Mouse (Mus musculus): ENCODE measurements around the gene Cfc1. TPM values are rescaled to one million over a fixed set of nuclear protein-coding genes. Genes with fewer than 3 reads are reported as not detected.
"Not testable (repeated sequence)": the region's sequence is repeated elsewhere in the genome, so short reads cannot be mapped to it uniquely, and the experiment has no call there.

The Cfc1 gene
- polyA plus RNA-seq (2015; fragmentation: Nextera tagmentation; extraction: Ambion mirVana): not detected in 2 replicates

GRCm38 (mm10) chr1:34535043-34535698, at the start of gene Cfc1:
Cfc1 (plus strand) TSS chr1:34535648.
- H3K9ac ChIP-seq (ENCODE audit: low read depth, low read length); H3K4me3 ChIP-seq (ENCODE audit: low read length); ATAC-seq; H3K36me3 ChIP-seq (ENCODE audit: control insufficient read depth, insufficient read depth, low read length); H3K9me3 ChIP-seq (ENCODE audit: control insufficient read depth, low read length); H3K4me1 ChIP-seq (ENCODE audit: control insufficient read depth, insufficient read depth, low read length); H3K27ac ChIP-seq (ENCODE audit: low read length): not testable (repeated sequence)
- H3K4me2 ChIP-seq (ENCODE audit: low read depth, low read length): peak within 1 kb of the TSS; percentile 44
- peaks cover 16% of the 10 kb centered on the region for H3K27me3 ChIP-seq (replicated peaks; ENCODE audit: control insufficient read depth, insufficient read depth, low read length)
- 30% methylated on average over 7 of the region's 7 CpGs for WGBS

- Histone ChIP-seq H3K4me2 (ENCODE audit: low read depth, low read length) (no peak overlapping the region), H3K4me1 (ENCODE audit: control insufficient read depth, insufficient read depth, low read length) (no peaks in the 10 kb centered on the region), H3K27me3 (replicated peaks; ENCODE audit: control insufficient read depth, insufficient read depth, low read length) (no peaks in the 10 kb centered on the region), H3K4me3 (ENCODE audit: low read length) (no peak overlapping the region), H3K27ac (ENCODE audit: low read length) (no peak overlapping the region), H3K36me3 (ENCODE audit: control insufficient read depth, insufficient read depth, low read length) (no peaks in the 10 kb centered on the region), H3K9me3 (ENCODE audit: control insufficient read depth, low read length) (no peaks in the 10 kb centered on the region), H3K9ac (ENCODE audit: low read depth, low read length) (no peak overlapping the region)
- no peak for ATAC-seq
- 95% methylated on average over 3 of the region's 3 CpGs for WGBS
Measured at GRCm38 (mm10) chr1:34487383-34487782, 48.1 kb upstream of the Cfc1 start.

GRCm38 (mm10) chr1:34489852-34490541, 45.5 kb upstream of the Cfc1 start:
- H3K36me3 ChIP-seq (ENCODE audit: control insufficient read depth, insufficient read depth, low read length): no peaks in the 10 kb centered on the region
- WGBS: 87% methylated on average over 6 of the region's 6 CpGs
- no peak for ATAC-seq

GRCm38 (mm10) chr1:34491480-34491879, 44.0 kb upstream of the Cfc1 start:
- H3K36me3 ChIP-seq (ENCODE audit: control insufficient read depth, insufficient read depth, low read length): no peaks in the 10 kb centered on the region
- no peaks in the 10 kb centered on the region for H3K27me3 ChIP-seq (replicated peaks; ENCODE audit: control insufficient read depth, insufficient read depth, low read length)
- H3K4me3 ChIP-seq (ENCODE audit: low read length): no peak overlapping the region
- no peak overlapping the region for H3K27ac ChIP-seq (ENCODE audit: low read length)
- no peak for ATAC-seq
- no peak overlapping the region for H3K4me2 ChIP-seq (ENCODE audit: low read depth, low read length)
- H3K9me3 ChIP-seq (ENCODE audit: control insufficient read depth, low read length): no peaks in the 10 kb centered on the region
- no peaks in the 10 kb centered on the region for H3K4me1 ChIP-seq (ENCODE audit: control insufficient read depth, insufficient read depth, low read length)
- H3K9ac ChIP-seq (ENCODE audit: low read depth, low read length): no peak overlapping the region
- 87% methylated on average over 4 of the region's 4 CpGs for WGBS

More at GRCm38 (mm10) chr1:34489852-34490541, 45.5 kb upstream of the Cfc1 start:
- no peaks in the 10 kb centered on the region for H3K9me3 ChIP-seq (ENCODE audit: control insufficient read depth, low read length)
- H3K4me1 ChIP-seq (ENCODE audit: control insufficient read depth, insufficient read depth, low read length): no peaks in the 10 kb centered on the region
- no peak overlapping the region for H3K4me3 ChIP-seq (ENCODE audit: low read length)
- H3K4me2 ChIP-seq (ENCODE audit: low read depth, low read length): no peak overlapping the region
- H3K27ac ChIP-seq (ENCODE audit: low read length): no peak overlapping the region
- H3K27me3 ChIP-seq (replicated peaks; ENCODE audit: control insufficient read depth, insufficient read depth, low read length): no peaks in the 10 kb centered on the region
- H3K9ac ChIP-seq (ENCODE audit: low read depth, low read length): no peak overlapping the region

- no peak for ATAC-seq
- Histone ChIP-seq H3K9me3 (ENCODE audit: control insufficient read depth, low read length) (no peaks in the 10 kb centered on the region), H3K27ac (ENCODE audit: low read length) (no peak overlapping the region), H3K4me2 (ENCODE audit: low read depth, low read length) (no peak overlapping the region), H3K4me1 (ENCODE audit: control insufficient read depth, insufficient read depth, low read length) (no peaks in the 10 kb centered on the region), H3K36me3 (ENCODE audit: control insufficient read depth, insufficient read depth, low read length) (no peaks in the 10 kb centered on the region), H3K27me3 (replicated peaks; ENCODE audit: control insufficient read depth, insufficient read depth, low read length) (no peaks in the 10 kb centered on the region), H3K4me3 (ENCODE audit: low read length) (no peak overlapping the region), H3K9ac (ENCODE audit: low read depth, low read length) (no peak overlapping the region)
- WGBS: 61% methylated on average over 3 of the region's 3 CpGs
Measured at GRCm38 (mm10) chr1:34502991-34503390, 32.5 kb upstream of the Cfc1 start.

GRCm38 (mm10) chr1:34505307-34505706, 30.1 kb upstream of the Cfc1 start:
- no peak overlapping the region for H3K4me2 ChIP-seq (ENCODE audit: low read depth, low read length)
- no peaks in the 10 kb centered on the region for H3K4me1 ChIP-seq (ENCODE audit: control insufficient read depth, insufficient read depth, low read length)
- no peak overlapping the region for H3K27ac ChIP-seq (ENCODE audit: low read length)
- no peak for ATAC-seq
- H3K9ac ChIP-seq (ENCODE audit: low read depth, low read length): no peak overlapping the region
- no peaks in the 10 kb centered on the region for H3K36me3 ChIP-seq (ENCODE audit: control insufficient read depth, insufficient read depth, low read length)
- no peak overlapping the region for H3K4me3 ChIP-seq (ENCODE audit: low read length)
- WGBS: 62% methylated on average over 7 of the region's 7 CpGs
- no peaks in the 10 kb centered on the region for H3K27me3 ChIP-seq (replicated peaks; ENCODE audit: control insufficient read depth, insufficient read depth, low read length)
- H3K9me3 ChIP-seq (ENCODE audit: control insufficient read depth, low read length): no peaks in the 10 kb centered on the region

GRCm38 (mm10) chr1:34505970-34506551, 29.4 kb upstream of the Cfc1 start:
- no peak overlapping the region for H3K4me2 ChIP-seq (ENCODE audit: low read depth, low read length)
- no peaks in the 10 kb centered on the region for H3K27me3 ChIP-seq (replicated peaks; ENCODE audit: control insufficient read depth, insufficient read depth, low read length)
- H3K9ac ChIP-seq (ENCODE audit: low read depth, low read length): no peak overlapping the region
- H3K27ac ChIP-seq (ENCODE audit: low read length): no peak overlapping the region
- no peak for ATAC-seq
- 80% methylated on average over 4 of the region's 4 CpGs for WGBS
- H3K9me3 ChIP-seq (ENCODE audit: control insufficient read depth, low read length): no peaks in the 10 kb centered on the region
- H3K4me3 ChIP-seq (ENCODE audit: low read length): no peak overlapping the region
- no peaks in the 10 kb centered on the region for H3K4me1 ChIP-seq (ENCODE audit: control insufficient read depth, insufficient read depth, low read length)
- H3K36me3 ChIP-seq (ENCODE audit: control insufficient read depth, insufficient read depth, low read length): no peaks in the 10 kb centered on the region

- WGBS: 82% methylated on average over 3 of the region's 3 CpGs
- H3K9me3 ChIP-seq (ENCODE audit: control insufficient read depth, low read length): no peaks in the 10 kb centered on the region
- no peaks in the 10 kb centered on the region for H3K36me3 ChIP-seq (ENCODE audit: control insufficient read depth, insufficient read depth, low read length)
- no peaks in the 10 kb centered on the region for H3K27me3 ChIP-seq (replicated peaks; ENCODE audit: control insufficient read depth, insufficient read depth, low read length)
- ATAC-seq: no peak
- H3K4me3 ChIP-seq (ENCODE audit: low read length): no peak overlapping the region
- H3K27ac ChIP-seq (ENCODE audit: low read length): no peak overlapping the region
- H3K4me1 ChIP-seq (ENCODE audit: control insufficient read depth, insufficient read depth, low read length): no peaks in the 10 kb centered on the region
- no peak overlapping the region for H3K4me2 ChIP-seq (ENCODE audit: low read depth, low read length)
- no peak overlapping the region for H3K9ac ChIP-seq (ENCODE audit: low read depth, low read length)
Measured at GRCm38 (mm10) chr1:34507986-34508385, 27.5 kb upstream of the Cfc1 start.

GRCm38 (mm10) chr1:34510575-34510981, 24.9 kb upstream of the Cfc1 start:
- ATAC-seq: no peak
- H3K27me3 ChIP-seq (replicated peaks; ENCODE audit: control insufficient read depth, insufficient read depth, low read length): no peaks in the 10 kb centered on the region
- H3K4me1 ChIP-seq (ENCODE audit: control insufficient read depth, insufficient read depth, low read length): no peaks in the 10 kb centered on the region
- no peak overlapping the region for H3K9ac ChIP-seq (ENCODE audit: low read depth, low read length)
- no peak overlapping the region for H3K4me3 ChIP-seq (ENCODE audit: low read length)
- no peaks in the 10 kb centered on the region for H3K9me3 ChIP-seq (ENCODE audit: control insufficient read depth, low read length)
- WGBS: 10% methylated on average over 7 of the region's 7 CpGs
- H3K36me3 ChIP-seq (ENCODE audit: control insufficient read depth, insufficient read depth, low read length): no peaks in the 10 kb centered on the region
- no peak overlapping the region for H3K4me2 ChIP-seq (ENCODE audit: low read depth, low read length)
- no peak overlapping the region for H3K27ac ChIP-seq (ENCODE audit: low read length)
